Mouse (Mus musculus) forebrain, embryonic 13.5 days (tissue): ENCODE results near the gene 5730596B20Rik. TPM values are rescaled to one million over a fixed set of nuclear protein-coding genes. Genes with fewer than 3 reads are reported as not detected.

Experiments used
- ATAC-seq: fragments of 200-750 bp; cut with Nextera tagmentation; 2 replicates; pipeline ENCODE4 v1.8.0; 2017
- H3K27ac ChIP-seq: fragments of 300-500 bp; sonication (generic); 2 replicates; pipeline ENCODE4 v1.5.1; 2015; ENCODE audit warnings: inconsistent platforms, mild to moderate bottlenecking, moderate library complexity
- H3K27me3 ChIP-seq: fragments of 300-500 bp; sonication (generic); 2 replicates; pipeline ENCODE4 v1.6.1; 2015; ENCODE audit warnings: mild to moderate bottlenecking, inconsistent platforms
- H3K36me3 ChIP-seq: fragments of 300-500 bp; sonication (generic); 2 replicates; pipeline ENCODE4 v1.6.1; 2015; ENCODE audit warnings: mild to moderate bottlenecking, inconsistent platforms; ENCODE audit not compliant: poor library complexity, severe bottlenecking
- H3K4me1 ChIP-seq: fragments of 300-500 bp; sonication (generic); 2 replicates; pipeline ENCODE4 v1.6.1; 2015; ENCODE audit warnings: inconsistent platforms
- H3K4me2 ChIP-seq: fragments of 300-500 bp; sonication (generic); 2 replicates; pipeline ENCODE4 v1.6.1; 2015; ENCODE audit warnings: inconsistent platforms, mild to moderate bottlenecking, moderate library complexity
- H3K4me3 ChIP-seq: fragments of 300-500 bp; sonication (generic); 2 replicates; pipeline ENCODE4 v1.5.1; 2015; ENCODE audit warnings: mild to moderate bottlenecking, inconsistent platforms
- H3K9ac ChIP-seq: fragments of 300-500 bp; sonication (generic); 2 replicates; pipeline ENCODE4 v1.6.1; 2015; ENCODE audit warnings: mild to moderate bottlenecking, inconsistent platforms
- H3K9me3 ChIP-seq: fragments of 300-500 bp; sonication (generic); replicated peaks from 2 replicates; pipeline ENCODE4 v1.6.1; 2016; ENCODE audit warnings: inconsistent platforms
- WGBS: fragments of 180-500 bp; shearing (Covaris S2); methylation state at CpG from one replicate; pipeline ENCODE4 v1.1.7; 2015; 5-methylcytosine and 5-hydroxymethylcytosine counted together
- microRNA counts: library from miRNA; unstranded; fragments of <30 nt; microRNA quantifications from one replicate; lab custom pipeline; 2016
- microRNA-seq: library from miRNA; unstranded; fragments of <30 nt; microRNA quantifications from one replicate; pipeline ENCODE4, GENCODE M21; 2016
- polyA plus RNA-seq: library from polyadenylated mRNA; unstranded; fragments of >200 nt; fragmentation: Nextera tagmentation; extraction: Ambion mirVana; gene quantifications from 2 replicates; pipeline ENCODE4 v1.2.1, GENCODE M21; 2015

Gene 5730596B20Rik
- polyA plus RNA-seq, 1 experiment from 2014 or later: not detected

- WGBS: 1% methylated on average over 44 of the region's 44 CpGs
- ATAC-seq: no peak
- H3K4me3 ChIP-seq: no peak overlapping the region
- H3K27me3 ChIP-seq: peaks cover 97% of the 10 kb centered on the region
- no peaks in the 10 kb centered on the region for H3K9me3 ChIP-seq
- H3K9ac ChIP-seq: no peak overlapping the region
- no peaks in the 10 kb centered on the region for H3K36me3 ChIP-seq
- H3K4me2 ChIP-seq: no peak overlapping the region
- H3K27ac ChIP-seq: no peak overlapping the region
- H3K4me1 ChIP-seq: no peaks in the 10 kb centered on the region
Measured at GRCm38 (mm10) chr6:52229558-52230416, 52.5 kb downstream of the 5730596B20Rik start.

MicroRNAs encoded within 50 kb of the gene (microRNA counts, 519-probe panel; counts per million panel counts)
- 177 counts per million, percentile 53 among the panel's probes with 10 or more counts for microRNA mmu-miR-196b (lab: Ali Mortazavi, UCI)

Small RNA genes within 50 kb of the gene (microRNA-seq; reads per million reads assigned to microRNA genes)
- 23.6 reads per million, percentile 32 among the genes with 10 or more reads in this experiment for gene Mir196b

Other genes starting within 250 kb of the 5730596B20Rik start
- 3.6 and 4.1 TPM in 2 replicates for gene Skap2, start 164.9 kb upstream of the 5730596B20Rik start, polyA plus RNA-seq
- gene Hoxa1, start 19.2 kb upstream of the 5730596B20Rik start, polyA plus RNA-seq: not detected in 2 replicates
- not detected in 2 replicates for gene Hoxa2, start 12.7 kb upstream of the 5730596B20Rik start, polyA plus RNA-seq
- not detected in 2 replicates for gene Hoxa4, start 14.3 kb downstream of the 5730596B20Rik start, polyA plus RNA-seq
- not detected in 2 replicates for gene Hoxa5, start 27.1 kb downstream of the 5730596B20Rik start, polyA plus RNA-seq
- not detected in 2 replicates for gene Hoxa6, start 31.2 kb downstream of the 5730596B20Rik start, polyA plus RNA-seq
- not detected in 2 replicates for gene Hoxa3, start 35.8 kb downstream of the 5730596B20Rik start, polyA plus RNA-seq
- not detected in 2 replicates for gene Gm28308, start 35.8 kb downstream of the 5730596B20Rik start, polyA plus RNA-seq
- not detected in 2 replicates for gene Hoxa7, start 44.4 kb downstream of the 5730596B20Rik start, polyA plus RNA-seq
- not detected in 2 replicates for gene Hoxa9, start 53.6 kb downstream of the 5730596B20Rik start, polyA plus RNA-seq
- gene Hoxa10, start 63.4 kb downstream of the 5730596B20Rik start, polyA plus RNA-seq: 0.09 TPM in 1 of 2 replicates, not detected in the other
- 0.12 TPM in 1 of 2 replicates, not detected in the other for gene Hoxa11, start 68.3 kb downstream of the 5730596B20Rik start, polyA plus RNA-seq
- gene Hoxa13, start 83.4 kb downstream of the 5730596B20Rik start, polyA plus RNA-seq: not detected in 2 replicates
- not detected in 2 replicates for gene Evx1, start 136.0 kb downstream of the 5730596B20Rik start, polyA plus RNA-seq